ENCODE assay signal across 16 mouse cellular contexts in the genomic region with DNA sequence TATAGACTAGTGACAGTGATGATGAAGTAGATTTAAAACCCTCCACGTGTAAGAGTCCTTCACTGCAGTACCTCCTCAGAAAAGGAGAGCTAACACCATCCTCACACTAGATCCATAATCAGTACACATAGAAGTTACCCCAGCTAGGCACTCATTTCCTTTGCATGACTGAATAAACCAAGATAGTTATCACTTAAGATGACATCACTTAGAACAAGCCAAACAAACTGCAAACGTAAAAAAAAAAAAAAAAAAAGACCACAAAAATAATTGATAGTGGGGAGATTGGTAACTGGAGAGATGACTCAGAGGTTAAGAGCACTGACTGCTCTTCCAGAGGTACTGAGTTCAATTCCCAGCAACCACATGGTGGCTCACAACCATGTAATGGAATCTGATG.
"Had no signal": no experiment of that assay in that cellular context is flagged by ENCODE, and none has a peak within 500 bp of the region (broad histone marks: within the 10 kb centered on the region; RNA-seq: fewer than 3 reads in every experiment).

No protein-coding gene starts in this region.

- H3K4me2 ChIP-seq: lung, embryonic 15.5 days; midbrain, embryonic 11.5 days; midbrain, embryonic 13.5 days; midbrain, embryonic 15.5 days; neural tube, embryonic 12.5 days; stomach, embryonic 15.5 days had no signal

- H3K9ac ChIP-seq: lung, embryonic 15.5 days; midbrain, embryonic 13.5 days; midbrain, embryonic 15.5 days; neural tube, embryonic 12.5 days; stomach, embryonic 15.5 days had no signal

- ATAC-seq: lung, postnatal 0 days; midbrain, embryonic 13.5 days; midbrain, embryonic 15.5 days had no signal

- H3K27me3 ChIP-seq: lung, embryonic 15.5 days; midbrain, embryonic 13.5 days; midbrain, embryonic 15.5 days; neural tube, embryonic 12.5 days; stomach, embryonic 15.5 days had no signal

- H3K9me3 ChIP-seq: lung, embryonic 15.5 days; megakaryocyte, embryonic 14.5 days; midbrain, embryonic 13.5 days; midbrain, embryonic 15.5 days; neural tube, embryonic 12.5 days; stomach, embryonic 15.5 days had no signal

- DNase-seq: lung, adult 2 months; lung, postnatal 14 days; lung, postnatal 36 days; right cerebral cortex, postnatal 14 days; thymus, postnatal 14 days; thymus, postnatal 36 days had no signal

- H3K4me3 ChIP-seq: lung, embryonic 15.5 days; megakaryocyte, embryonic 14.5 days; midbrain, embryonic 13.5 days; midbrain, embryonic 15.5 days; neural tube, embryonic 12.5 days; stomach, embryonic 15.5 days had no signal

- H3K36me3 ChIP-seq: midbrain, embryonic 15.5 days had no signal

- H3K4me1 ChIP-seq: lung, embryonic 15.5 days; midbrain, embryonic 13.5 days; midbrain, embryonic 15.5 days; neural tube, embryonic 12.5 days; stomach, embryonic 15.5 days had no signal

- H3K27ac ChIP-seq: lung, embryonic 15.5 days; macrophage; midbrain, embryonic 13.5 days; midbrain, embryonic 15.5 days; neural tube, embryonic 12.5 days; stomach, embryonic 15.5 days; stomach, postnatal 0 days had no signal
